Mouse (Mus musculus): Measurements from ENCODE around the gene Nrg4.
A peak's percentile ranks its signal among the peaks of the same experiment; 100 is the strongest.

Gene Nrg4

DNA sequence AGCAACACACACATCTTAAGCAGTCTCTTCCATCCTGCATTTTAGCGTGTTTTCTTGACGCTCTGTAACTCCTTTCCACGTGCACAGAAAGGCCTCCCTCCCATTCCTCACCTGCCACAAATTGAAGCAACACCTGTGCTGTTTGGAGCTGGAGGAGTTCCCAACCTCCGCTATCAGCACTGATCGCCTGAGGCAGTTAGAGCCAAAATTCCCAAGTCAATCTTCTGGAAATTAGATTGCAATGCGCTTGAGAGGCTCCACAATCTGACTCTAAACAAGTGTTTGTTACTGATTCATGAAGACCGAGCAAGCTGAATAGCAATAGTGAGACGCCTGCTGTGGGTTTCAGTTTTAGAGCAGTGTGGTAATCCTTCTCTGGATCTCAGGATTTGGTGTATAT, 2.6 kb downstream of the Nrg4 start:
- no peak for DNase-seq (ENCODE audit: low read depth, low spot score)

- no peak for DNase-seq (ENCODE audit: low read depth, low spot score)
These were observed 4.0 kb downstream of the Nrg4 start for GRCm38 (mm10) chr9:55322641-55323040.

DNA sequence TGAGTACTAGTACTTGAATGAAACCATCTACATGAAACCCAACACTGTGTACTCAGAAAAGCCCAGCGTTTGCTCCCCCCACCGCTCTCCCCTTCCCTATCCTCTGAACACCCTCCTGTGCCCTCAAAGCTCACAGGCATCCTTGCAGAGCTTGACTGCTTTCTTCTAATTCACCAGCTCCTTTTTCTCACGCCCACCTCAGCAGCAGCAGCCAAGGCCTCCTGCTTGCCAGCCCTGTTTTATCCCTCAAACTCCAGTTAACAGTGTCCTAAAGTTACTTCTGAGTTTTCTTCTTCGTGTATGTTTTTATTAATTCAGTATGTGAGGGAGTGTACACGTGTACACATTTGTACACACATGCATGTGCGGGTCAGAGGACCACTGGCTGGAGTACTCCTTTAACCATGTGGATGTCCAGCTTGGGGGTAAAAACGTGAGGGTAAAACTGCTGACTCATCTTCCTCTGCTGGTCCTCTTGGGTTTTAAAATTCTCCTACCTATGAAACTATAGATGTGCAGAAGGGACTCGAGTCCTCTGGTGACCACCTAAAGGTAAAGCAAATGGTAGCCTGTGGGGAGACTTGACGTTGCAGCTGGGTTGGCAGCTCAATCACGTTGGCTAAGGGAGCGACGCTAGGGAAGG, 12.9 kb downstream of the Nrg4 start:
- DNase-seq (ENCODE audit: low read depth, low spot score), result no peak

DNA sequence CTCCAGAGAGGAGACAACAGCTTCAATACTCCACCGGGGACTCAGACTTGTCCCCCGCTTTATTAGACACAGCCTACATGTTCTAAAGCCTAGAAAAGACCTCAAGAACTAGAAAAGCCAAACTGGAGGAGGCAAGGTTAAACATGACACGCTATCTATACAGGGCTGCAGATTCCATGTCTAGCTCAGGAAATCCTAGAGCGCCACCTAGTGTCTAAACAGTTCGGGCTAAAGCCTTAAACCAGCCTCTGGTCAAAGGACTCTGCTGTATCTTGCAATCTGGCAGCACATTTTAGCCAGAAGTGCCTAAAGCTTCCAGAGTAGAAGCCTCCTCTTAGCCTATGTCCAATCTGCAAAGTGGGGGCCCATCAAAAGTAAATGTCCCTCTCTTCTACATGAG, 15.1 kb downstream of the Nrg4 start:
- peak; percentile 85 for DNase-seq (ENCODE audit: low read depth, low spot score)

- DNase-seq (ENCODE audit: low read depth, low spot score), result no peak
These were observed 18.2 kb downstream of the Nrg4 start for GRCm38 (mm10) chr9:55308455-55308854.

- no peak for DNase-seq (ENCODE audit: low read depth, low spot score)
These were observed 19.1 kb downstream of the Nrg4 start for GRCm38 (mm10) chr9:55307557-55307956.

- DNase-seq (ENCODE audit: low read depth, low spot score), result no peak
These were observed 19.6 kb downstream of the Nrg4 start for GRCm38 (mm10) chr9:55307066-55307465.

DNA sequence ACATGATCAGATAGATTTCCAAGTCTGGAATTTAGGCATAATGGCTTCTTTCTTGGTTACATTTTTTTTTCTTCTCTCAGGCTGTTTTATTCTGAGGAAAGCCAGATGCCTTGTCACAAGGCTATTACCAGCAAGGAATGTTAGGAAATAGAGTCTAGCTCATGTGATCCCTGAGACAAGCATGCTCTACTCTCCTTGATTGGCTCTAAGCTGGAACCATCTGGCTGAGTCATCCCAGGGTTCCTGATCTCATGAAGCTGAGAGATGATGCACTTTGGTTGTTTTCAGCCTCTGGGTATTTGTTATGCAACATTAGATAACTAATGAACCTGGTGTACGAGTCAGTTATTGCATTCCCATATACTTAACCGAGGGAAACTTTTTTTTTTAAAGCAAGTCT, 30.4 kb downstream of the Nrg4 start:
- no peak for DNase-seq (ENCODE audit: low read depth, low spot score)

DNA sequence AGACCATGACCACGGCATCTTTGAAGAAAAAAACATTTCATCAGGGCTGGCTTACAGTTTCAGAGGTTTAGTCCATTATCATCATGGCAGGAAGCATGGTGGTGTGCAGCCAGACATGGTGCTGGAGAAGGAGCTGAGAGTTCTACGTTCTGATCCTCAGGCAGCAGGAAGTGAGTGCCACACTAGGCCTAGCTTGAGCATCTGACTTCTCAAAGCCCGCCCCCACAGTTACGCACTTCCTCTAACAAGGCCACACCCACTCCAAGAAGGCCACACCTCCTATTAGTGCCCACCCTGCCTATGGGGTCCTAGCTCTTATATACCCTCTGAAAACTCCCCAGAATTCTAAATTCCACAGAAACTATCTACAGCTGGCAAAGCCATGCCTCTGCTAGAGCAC, 34.7 kb downstream of the Nrg4 start:
- peak; percentile 60 for DNase-seq (ENCODE audit: low read depth, low spot score)

- no peak for DNase-seq (ENCODE audit: low read depth, low spot score)
These were observed 37.0 kb downstream of the Nrg4 start for GRCm38 (mm10) chr9:55289475-55290198.

GRCm38 (mm10) chr9:55285197-55285596, 41.4 kb downstream of the Nrg4 start:
- DNase-seq (ENCODE audit: low read depth, low spot score), result no peak

- DNase-seq (ENCODE audit: low read depth, low spot score), result peak; percentile 65
These were observed 43.1 kb downstream of the Nrg4 start for GRCm38 (mm10) chr9:55283516-55283915.

DNA sequence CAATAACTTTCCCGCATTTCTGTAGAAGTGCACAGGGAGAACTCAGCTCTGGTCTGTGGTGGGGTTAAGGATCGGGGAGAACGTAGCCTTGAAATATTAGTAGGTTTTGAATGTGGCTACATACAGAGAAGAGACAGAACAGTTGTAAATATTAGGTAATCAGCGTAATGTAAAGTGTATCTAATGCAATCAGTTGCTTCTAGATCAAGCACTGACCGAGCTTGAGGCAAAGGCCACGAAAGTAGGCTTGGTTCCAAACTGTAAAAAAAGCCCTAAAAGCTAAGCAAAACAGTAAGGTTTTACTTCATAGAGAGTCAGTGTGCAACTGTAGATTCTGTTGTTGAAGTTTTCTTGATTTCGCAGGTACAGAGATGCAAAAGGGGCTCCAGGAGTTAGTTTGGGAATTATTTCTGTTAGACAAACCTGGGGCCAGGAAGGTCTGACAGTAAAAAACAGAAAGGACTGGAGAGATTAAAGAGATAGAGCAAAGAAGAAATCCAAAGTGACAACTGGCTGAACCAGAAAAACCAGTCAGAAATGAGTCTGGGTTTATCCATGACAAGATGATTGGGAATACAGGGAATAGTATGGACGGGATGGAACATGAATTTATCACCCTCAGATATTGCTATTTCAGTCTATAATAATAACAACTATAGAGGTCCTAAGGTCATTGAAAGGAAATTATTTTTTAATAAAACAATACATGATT, 47.4 kb downstream of the Nrg4 start:
- DNase-seq (ENCODE audit: low read depth, low spot score), result no peak

DNA sequence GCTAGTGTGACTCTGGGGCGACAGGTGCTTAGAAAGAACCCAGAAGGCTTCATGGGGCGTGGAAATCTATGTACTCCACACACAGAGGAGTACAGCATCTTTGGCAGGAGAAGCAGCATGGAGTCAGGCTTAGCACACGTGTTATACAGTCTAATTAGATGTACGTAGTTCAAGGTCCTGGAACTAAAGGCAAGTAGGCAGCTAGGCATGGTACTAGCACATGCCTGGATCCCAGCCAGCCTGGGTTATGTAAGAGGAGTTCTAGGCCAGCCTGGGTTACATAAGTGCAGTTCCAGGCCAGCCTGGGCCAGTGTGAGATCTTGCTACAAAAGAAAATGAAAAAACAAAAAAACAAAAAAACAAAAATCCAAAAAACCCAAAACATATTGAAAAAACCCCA, 49.1 kb downstream of the Nrg4 start:
- DNase-seq (ENCODE audit: low read depth, low spot score), result no peak

DNA sequence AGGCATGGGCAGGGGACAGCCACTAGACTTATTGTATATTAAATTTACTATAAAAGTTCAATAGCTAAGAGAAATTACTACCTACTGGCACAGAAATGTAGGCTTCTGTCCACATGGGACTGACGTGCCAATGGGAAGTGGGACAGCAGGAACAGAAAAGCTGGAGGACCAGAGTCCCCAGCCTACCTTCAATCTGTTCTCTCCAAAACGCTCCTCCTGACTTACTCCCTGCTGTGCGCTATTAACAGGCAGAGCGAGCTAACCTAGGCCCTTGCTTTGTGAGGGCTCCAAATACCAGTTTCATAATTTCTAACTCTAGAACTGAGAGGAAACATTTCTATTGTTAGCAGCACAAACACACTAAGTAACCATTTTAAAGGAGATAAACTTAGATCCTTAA, 52.7 kb downstream of the Nrg4 start:
- DNase-seq (ENCODE audit: low read depth, low spot score), result no peak

DNA sequence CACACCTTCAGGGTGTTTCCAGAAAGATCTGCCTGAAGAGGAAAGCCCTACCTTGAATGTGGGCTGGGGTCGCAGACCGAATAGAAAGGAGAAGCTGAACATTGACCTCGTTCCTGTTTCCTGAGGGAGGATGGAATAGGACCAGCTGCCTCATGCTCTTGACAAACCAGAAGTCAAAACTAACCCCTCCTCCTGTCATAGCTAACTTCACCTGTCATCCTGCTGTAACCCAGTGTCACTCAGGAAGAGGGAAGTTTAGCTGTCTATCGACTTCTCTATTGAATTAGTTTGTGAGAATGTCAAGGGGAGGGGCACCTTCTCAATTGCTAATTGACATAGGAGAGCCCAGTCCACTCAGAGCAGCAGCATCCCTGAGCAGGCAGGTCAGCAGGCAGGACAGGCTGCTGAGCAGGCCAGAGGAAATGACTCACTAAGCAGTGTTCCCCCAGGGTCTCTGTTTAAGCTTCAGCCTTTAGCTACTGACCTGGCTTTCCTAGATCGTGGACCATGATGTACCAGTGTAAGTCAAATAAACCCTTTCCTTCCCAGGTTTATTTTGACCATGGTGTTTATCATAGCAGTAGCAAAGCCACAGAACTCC, 54.6 kb downstream of the Nrg4 start:
- DNase-seq (ENCODE audit: low read depth, low spot score), result no peak

- DNase-seq (ENCODE audit: low read depth, low spot score), result no peak
These were observed 62.0 kb downstream of the Nrg4 start for GRCm38 (mm10) chr9:55264356-55265302.

GRCm38 (mm10) chr9:55259741-55260140, 66.9 kb downstream of the Nrg4 start:
- DNase-seq (ENCODE audit: low read depth, low spot score), result no peak

DNA sequence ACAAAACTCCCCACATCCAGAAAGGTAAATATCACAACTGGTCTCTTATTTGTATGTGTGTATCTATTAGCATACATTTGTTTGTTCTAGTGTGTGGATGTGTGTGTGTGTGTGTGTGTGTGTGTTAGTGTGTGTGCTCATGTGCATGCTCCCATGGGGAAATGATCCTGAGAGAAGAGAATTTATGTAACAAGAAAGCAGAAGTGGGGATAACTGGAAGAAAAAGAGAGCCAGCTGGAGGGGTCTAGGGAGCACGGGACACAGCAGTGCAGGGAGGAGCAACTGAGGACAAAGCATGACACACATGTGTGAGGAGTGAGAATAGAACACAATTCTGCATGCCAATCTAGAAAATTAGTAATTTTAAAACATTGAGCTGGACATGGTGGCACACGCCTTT, 69.5 kb downstream of the Nrg4 start:
- no peak for DNase-seq (ENCODE audit: low read depth, low spot score)

- no peak for DNase-seq (ENCODE audit: low read depth, low spot score)
These were observed 71.0 kb downstream of the Nrg4 start for GRCm38 (mm10) chr9:55255604-55256003.

DNA sequence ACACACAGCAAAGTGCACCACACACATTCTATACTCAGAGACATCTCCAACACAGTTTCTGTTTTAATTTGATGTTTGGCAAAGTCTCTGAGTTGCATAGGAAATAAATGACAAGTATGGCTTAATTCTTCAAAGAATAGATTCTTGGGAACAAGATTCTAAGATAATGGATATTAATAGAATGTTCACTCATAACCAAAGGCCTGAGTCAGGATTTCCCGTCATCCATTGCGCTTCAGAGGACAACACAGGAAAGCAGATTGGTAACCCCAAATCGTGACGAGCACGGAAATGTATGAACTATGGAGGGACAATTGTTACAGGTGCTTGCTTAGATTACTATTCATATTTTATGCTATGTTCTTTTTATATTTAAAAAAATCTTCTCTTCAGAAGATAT, 71.6 kb downstream of the Nrg4 start:
- DNase-seq (ENCODE audit: low read depth, low spot score), result no peak
